Mouse (Mus musculus) heart, postnatal 14 days (tissue): ENCODE measurements around the gene Gm21698. TPM values are rescaled to one million over a fixed set of nuclear protein-coding genes. Genes with fewer than 3 reads are reported as not detected.
"Not testable (repeated sequence)": the region's sequence is repeated elsewhere in the genome, so short reads cannot be mapped to it uniquely, and the experiment has no call there.

ENCODE experiments used
- DNase-seq, 2 experiments: peaks; one replicate each; pipeline ENCODE4 v3.0.0; 2021 to 2022
- intact Hi-C: fragments of 180-260 bp; cut with DNase I; formaldehyde crosslinking; loops from one replicate; pipeline ENCODE4 v1.15.1; 2025
- long read RNA-seq, 2 experiments: library from polyadenylated mRNA; stranded (forward); transcript quantifications; one replicate each; pipeline ENCODE4 v2.0.0; 2021
- total RNA-seq, 2 experiments: library from RNA; stranded (reverse); gene quantifications; 2 replicates each; pipeline ENCODE4 v1.2.3; 2021

Gm21698 gene
- not detected for total RNA-seq
- long read RNA-seq, experiment 1 = 0 reads
- long read RNA-seq, experiment 2 = 0 reads

GRCm38 (mm10) chr5:25988550-25988949 is at the start of gene Gm21698:
Gm21698 (minus strand) TSS chr5:25988650.
- DNase-seq, intact Hi-C loops: not testable (repeated sequence)

DNA sequence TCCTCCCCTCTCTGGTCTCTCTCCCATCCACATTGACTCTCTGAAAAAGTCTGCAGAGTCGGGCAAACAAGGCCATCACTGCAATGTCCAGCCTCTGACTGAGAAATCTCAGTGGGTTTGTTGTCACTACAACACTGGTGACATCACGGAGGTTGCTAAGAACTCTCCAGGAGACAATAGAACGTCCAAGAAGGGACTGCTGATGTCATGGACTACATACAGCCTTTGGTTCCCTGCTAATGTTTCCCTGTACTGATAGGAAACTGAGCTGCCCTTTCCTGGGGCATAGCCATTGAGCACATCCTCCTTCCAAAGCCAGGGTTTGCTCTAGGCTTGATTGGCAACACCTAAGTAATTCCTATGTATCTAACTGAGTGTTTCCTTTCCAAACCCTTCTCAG is 34.4 kb upstream of the Gm21698 start, which contains the start of gene Gm5862:
Gene Gm5862, minus strand, starts transcription at position 101 of the 400 bp plus-strand sequence.
- not testable (repeated sequence) for DNase-seq

DNA sequence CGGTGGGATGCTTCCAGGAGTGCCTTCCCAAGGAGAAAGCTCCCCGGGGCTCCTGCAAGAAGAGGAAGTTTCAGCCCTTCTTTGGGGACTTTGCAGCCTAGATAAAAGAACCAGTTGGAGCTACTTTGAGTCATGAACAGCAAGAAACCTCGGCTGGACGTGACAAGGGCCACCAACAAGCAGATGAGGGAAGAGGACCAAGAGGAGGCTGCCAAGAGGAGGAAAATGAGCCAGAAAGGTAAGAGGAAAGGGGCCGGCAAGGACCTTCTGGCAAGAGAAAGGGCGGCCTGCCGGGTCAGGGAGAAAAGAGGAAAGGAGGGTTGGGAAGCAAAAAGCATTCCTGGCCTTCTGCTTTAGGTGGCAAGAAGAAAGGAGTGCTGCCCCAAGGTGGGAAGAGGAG is 19.2 kb upstream of the Gm21698 start:
- DNase-seq, intact Hi-C loops: not testable (repeated sequence)

More for the DNA sequence above, 34.4 kb upstream of the Gm21698 start, which contains the start of gene Gm5862:
- intact Hi-C loops = not testable (repeated sequence)

GRCm38 (mm10) chr5:26006937-26007695 is 18.7 kb upstream of the Gm21698 start:
- intact Hi-C loops = not testable (repeated sequence)
- peak; percentile 1 to 3 for DNase-seq

GRCm38 (mm10) chr5:26004698-26005097 is 16.2 kb upstream of the Gm21698 start, which contains the start of gene Gm1979:
Gm1979 (minus strand) TSS chr5:26004798.
- intact Hi-C loops, DNase-seq: not testable (repeated sequence)

GRCm38 (mm10) chr5:25972563-25972962 is 15.9 kb downstream of the Gm21698 start, which contains the start of gene Gm21680:
Gm21680 (minus strand) TSS chr5:25972663.
- intact Hi-C loops, DNase-seq: not testable (repeated sequence)

DNA sequence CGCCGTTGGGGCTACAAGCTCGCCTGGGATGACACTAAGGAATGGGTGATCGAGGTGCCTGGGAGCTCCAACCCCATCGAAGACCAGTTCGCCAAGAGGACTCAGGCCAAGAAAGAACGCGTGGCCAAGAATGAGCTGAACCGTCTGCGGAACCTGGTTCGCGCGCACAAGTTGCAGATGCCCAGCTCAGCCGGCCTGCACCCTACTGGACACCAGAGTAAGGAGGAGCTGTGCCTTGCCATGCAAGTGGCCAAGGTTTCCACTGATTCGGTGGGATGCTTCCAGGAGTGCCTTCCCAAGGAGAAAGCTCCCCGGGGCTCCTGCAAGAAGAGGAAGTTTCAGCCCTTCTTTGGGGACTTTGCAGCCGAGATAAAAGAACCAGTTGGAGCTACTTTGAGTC is 31.4 kb downstream of the Gm21698 start:
- intact Hi-C loops, DNase-seq: not testable (repeated sequence)

DNA sequence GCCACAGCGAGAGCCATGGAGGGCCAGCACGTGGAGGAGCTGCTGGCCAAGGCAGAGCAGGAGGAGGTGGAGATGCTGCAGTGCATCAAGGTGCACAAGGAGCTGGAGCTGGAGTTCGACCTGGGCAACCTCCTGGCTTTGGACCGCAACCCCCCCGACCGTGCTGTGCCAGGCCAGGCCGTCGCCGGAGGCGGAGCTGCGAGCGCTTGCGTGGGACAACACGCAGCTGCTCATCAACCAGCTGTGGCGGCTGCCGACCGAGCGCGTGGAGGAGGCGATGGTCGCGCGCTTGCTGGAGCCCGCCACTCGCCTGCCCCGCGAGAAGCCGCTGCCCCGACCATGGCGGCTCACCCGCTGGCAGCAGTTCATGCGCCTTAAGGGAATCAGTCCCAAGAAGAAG is 31.8 kb downstream of the Gm21698 start:
- DNase-seq = not testable (repeated sequence)

DNA sequence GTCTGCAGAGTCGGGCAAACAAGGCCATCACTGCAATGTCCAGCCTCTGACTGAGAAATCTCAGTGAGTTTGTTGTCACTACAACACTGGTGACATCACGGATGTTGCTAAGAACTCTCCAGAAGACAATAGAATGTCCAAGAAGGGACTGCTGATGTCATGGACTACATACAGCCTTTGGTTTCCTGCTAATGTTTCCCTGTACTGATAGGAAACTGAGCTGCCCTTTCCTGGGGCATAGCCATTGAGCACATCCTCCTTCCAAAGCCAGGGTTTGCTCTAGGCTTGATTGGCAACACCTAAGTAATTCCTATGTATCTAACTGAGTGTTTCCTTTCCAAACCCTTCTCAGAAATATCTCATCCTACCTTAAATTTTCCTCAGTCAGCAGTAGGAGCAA is 34.1 kb downstream of the Gm21698 start, which contains the start of gene Gm21671:
Gene Gm21671, minus strand, starts transcription at position 101 of the 400 bp plus-strand sequence.
- intact Hi-C loops, DNase-seq: not testable (repeated sequence)

More for the DNA sequence above, 31.8 kb downstream of the Gm21698 start:
- intact Hi-C loops = not testable (repeated sequence)

GRCm38 (mm10) chr5:25945391-25945790 is 43.1 kb downstream of the Gm21698 start:
- DNase-seq, intact Hi-C loops: not testable (repeated sequence)

DNA sequence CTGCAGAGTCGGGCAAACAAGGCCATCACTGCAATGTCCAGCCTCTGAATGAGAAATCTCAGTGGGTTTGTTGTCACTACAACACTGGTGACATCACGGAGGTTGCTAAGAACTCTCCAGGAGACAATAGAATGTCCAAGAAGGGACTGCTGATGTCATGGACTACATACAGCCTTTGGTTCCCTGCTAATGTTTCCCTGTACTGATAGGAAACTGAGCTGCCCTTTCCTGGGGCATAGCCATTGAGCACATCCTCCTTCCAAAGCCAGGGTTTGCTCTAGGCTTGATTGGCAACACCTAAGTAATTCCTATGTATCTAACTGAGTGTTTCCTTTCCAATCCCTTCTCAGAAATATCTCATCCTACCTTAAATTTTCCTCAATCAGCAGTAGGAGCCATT is 46.2 kb downstream of the Gm21698 start, which contains the start of gene Gm21663:
Gene Gm21663, minus strand, starts transcription at position 101 of the 400 bp plus-strand sequence.
- intact Hi-C loops, DNase-seq: not testable (repeated sequence)

Other genes starting within 250 kb of the Gm21698 start
- gene Actr3b, start 228.7 kb downstream of the Gm21698 start, total RNA-seq = 10 to 100 TPM; 23.3 to 26.7 TPM
- not detected for gene Gm21663, start 46.3 kb downstream of the Gm21698 start, total RNA-seq
- gene Gm21671, start 34.2 kb downstream of the Gm21698 start, total RNA-seq = not detected
- gene Gm21680, start 16.0 kb downstream of the Gm21698 start, total RNA-seq = not detected
- not detected for gene Gm1979, start 16.1 kb upstream of the Gm21698 start, total RNA-seq
- not detected for gene Gm5862, start 34.3 kb upstream of the Gm21698 start, total RNA-seq
- not detected for gene Speer4a, start 50.9 kb upstream of the Gm21698 start, total RNA-seq
- gene Gm7347, start 69.9 kb upstream of the Gm21698 start, total RNA-seq = not detected
- gene Gm10471, start 100.6 kb upstream of the Gm21698 start, total RNA-seq = not detected
- not detected for gene 5031410I06Rik, start 116.7 kb upstream of the Gm21698 start, total RNA-seq
- not detected for gene Gm10220, start 132.8 kb upstream of the Gm21698 start, total RNA-seq